Mouse (Mus musculus) kidney, postnatal 4 days (tissue): Measurements from ENCODE around the gene Olfr90.
"Not testable (repeated sequence)": the region's sequence is repeated elsewhere in the genome, so short reads cannot be mapped to it uniquely, and the experiment has no call there.

Source experiments
- DNase-seq, 2 experiments: peaks; one replicate each; pipeline ENCODE4 v3.0.0; 2021; ENCODE audit warnings: mixed read lengths in 2 of 2

Gene Olfr90

DNA sequence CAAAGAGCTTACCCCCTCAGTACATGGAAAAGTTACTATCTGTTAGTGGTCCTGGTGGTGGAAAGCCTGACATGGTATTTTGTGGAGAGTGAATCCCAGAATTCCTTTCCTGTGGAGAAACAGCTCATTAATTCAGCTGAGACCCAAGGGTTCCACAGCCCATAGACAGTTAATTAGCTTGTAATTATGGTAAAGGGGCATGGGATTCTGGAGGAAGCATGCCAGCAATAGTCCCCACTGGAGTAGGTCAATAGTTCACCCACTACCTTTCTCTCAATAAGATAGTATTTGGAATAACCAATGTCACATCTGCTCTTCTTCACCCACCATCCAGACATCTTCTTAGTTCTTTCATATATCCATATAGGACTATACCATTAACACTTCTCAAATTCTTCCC lies at the start of gene Olfr90:
TSS of gene Olfr90 (minus strand) at position 101 of the 400 bp plus-strand sequence.
- no peak for DNase-seq

DNA sequence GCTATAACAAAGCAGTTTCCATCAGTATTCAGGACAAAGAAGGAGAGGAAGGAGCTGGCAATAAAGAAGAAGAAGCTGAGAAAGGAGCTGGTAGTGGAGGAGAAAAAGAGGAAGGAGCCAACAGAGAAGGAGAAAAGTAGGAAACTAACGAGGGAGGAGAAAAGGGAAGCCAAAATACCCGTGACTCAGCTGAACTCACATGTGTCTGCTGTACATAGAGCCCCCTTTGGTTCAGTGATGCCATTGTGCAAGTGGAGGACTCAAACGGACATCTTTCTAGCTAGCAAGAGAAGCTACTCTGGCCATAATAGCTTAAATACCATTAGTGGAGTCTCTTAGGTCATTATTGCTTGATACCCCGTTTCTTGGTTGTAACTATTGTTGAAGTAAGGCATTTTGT lies 43.1 kb upstream of the Olfr90 start:
- not testable (repeated sequence) for DNase-seq

GRCm38 (mm10) chr17:37119988-37120387 lies 31.7 kb upstream of the Olfr90 start, which contains the start of gene Olfr92:
TSS of gene Olfr92 (minus strand) at chr17:37120088.
- no peak for DNase-seq

DNA sequence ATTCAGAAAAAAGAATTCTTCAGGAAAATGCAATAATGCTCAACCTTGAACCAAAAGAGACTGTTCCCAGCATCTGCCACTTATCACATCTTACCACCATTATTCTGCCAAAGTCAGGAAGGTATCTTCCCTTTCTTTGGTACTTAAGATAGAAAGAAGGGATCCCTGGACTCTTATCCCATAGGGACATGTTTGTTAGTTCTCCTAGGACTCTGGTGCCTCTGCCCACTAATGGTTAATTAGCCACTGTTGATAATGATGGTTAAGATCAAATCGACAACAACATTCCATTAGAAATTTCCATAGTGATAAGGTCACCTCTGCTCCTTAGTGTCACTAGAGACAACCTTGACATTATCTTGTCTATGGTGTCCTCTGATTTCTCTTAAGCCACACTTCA lies 9.9 kb upstream of the Olfr90 start, which contains the start of gene Olfr91:
TSS of gene Olfr91 (minus strand) at position 101 of the 400 bp plus-strand sequence.
- no peak for DNase-seq

GRCm38 (mm10) chr17:37093289-37093688 lies 5.0 kb upstream of the Olfr90 start:
- no peak for DNase-seq

DNA sequence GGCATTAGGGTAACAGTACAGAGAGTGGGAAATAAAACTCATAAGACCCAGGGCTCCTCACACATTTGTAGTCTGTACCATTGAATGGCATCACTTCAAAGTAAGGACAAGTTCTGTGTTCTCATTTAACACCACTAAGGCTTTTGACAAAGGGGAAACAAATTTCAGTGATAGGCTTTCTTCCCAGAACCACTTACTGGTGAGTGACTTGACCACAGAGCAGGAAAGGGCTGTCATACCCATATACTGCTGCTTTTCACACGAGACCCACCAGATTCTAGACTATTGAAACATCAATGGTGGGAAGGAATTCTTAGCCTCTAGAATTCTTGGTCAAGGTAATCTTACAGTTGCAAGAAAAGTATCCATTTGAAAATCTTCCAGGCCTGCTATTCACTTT lies 3.9 kb upstream of the Olfr90 start:
- DNase-seq: no peak

DNA sequence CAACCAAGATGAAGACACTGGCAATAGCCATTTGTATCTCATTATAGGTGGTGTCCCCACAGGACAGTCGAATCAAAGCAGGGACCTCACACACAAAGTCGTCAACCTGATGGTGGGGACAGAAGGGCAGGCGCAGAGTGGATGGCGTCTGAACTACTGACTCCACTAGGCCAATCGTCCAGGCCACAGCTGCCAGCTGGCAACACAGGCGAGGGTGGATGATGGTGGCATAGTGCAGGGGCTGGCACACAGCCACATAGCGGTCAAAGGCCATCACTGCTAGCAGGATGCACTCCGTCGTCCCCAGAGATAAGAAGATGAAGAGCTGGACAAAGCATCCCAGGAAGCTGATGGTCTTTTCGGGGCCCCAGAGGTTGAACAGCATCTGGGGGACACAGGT lies 2.8 kb downstream of the Olfr90 start:
- DNase-seq: no peak

GRCm38 (mm10) chr17:37084632-37085031 lies 3.7 kb downstream of the Olfr90 start:
- no peak for DNase-seq

DNA sequence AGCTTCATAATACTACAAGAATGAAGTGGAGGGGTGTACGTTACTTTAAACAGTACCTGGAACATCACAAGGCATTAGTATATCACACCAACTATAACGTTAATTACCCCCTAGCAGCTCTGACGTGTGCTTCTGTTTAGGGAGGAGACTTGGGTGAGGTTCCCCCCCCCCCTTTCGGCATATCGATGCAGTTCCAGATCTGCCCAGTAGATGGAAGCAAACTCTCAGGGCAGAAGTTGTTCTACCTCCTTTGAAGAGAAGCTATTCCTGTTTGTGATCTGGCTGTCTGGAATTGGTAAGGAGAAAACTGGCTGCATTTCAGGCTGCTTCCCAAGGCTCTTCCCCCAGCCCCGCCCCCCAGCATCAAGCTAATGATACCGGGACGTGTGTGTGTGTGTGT lies 5.0 kb downstream of the Olfr90 start:
- peak; percentile 67 to 70 for DNase-seq

GRCm38 (mm10) chr17:37081659-37082058 lies 6.6 kb downstream of the Olfr90 start:
- no peak for DNase-seq

GRCm38 (mm10) chr17:37080119-37080518 lies 8.2 kb downstream of the Olfr90 start:
- peak; percentile 56 to 61 for DNase-seq

- DNase-seq: no peak
Measured at GRCm38 (mm10) chr17:37078990-37079389, 9.3 kb downstream of the Olfr90 start.

DNA sequence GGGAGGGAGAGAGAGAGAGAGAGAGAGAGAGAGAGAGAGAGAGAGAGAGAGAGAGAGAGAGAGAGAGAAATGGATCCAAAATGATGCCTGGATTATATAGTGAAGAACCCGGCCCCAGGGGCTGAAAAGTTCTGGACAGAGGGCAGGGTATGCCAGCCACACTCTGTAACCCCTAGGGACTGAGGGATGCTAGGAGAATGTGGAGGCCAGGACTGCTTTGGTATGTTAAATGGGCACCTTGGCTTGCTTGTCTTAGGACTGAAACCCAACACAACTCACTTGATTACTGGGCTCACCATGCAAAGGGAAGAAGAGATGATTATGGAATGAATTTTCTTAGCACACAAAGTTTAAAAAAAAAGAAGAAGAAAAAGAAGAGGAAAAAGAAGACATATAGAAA lies 10.1 kb downstream of the Olfr90 start:
- no peak for DNase-seq

DNA sequence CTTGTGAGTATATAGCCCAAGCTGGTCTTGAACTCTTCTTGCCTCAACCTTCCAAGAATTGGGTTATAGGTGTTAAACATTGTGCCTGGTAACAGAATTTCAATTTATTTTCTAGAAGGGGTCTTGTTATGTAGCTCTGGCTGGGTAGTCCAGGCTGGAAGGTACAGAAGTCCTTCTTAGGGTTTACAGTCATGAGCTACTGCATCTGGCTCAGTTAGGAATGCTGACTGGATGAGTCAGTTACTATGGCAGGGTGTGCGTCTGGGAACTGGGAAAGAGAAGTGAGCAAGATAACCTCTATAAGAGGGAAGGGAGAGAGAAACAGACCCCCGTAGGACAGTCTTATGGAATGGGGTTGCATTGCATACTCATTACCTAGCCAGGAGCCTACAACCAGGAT lies 12.5 kb downstream of the Olfr90 start:
- no peak for DNase-seq

- DNase-seq: no peak
Measured at GRCm38 (mm10) chr17:37075181-37075580, 13.1 kb downstream of the Olfr90 start.

DNA sequence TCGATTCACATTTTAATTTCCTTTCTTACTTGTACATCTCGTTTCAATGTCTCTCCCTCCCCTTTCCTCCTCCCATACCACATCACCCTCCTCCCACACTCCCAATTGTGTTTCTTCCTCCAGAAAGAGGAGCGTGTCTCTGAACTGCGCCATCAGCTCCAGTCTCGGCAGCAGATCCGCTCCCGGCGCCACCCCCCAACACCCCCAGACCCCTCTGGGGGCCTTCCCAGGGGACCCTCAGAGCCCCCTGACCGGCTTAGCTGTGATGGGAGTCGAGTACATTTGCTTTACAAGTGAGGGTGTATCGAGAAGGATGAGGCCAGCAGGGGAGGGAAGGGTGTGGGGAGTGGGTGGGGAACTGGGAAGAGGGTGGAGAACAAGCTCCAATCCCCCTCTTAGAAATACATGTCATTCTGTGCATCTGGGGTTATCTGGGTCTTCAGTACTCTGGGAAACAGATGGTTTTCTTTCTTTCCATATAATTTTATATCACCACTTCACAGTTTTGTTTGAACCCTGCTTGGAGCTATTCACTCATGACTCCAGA lies 15.5 kb downstream of the Olfr90 start:
- no peak for DNase-seq

DNA sequence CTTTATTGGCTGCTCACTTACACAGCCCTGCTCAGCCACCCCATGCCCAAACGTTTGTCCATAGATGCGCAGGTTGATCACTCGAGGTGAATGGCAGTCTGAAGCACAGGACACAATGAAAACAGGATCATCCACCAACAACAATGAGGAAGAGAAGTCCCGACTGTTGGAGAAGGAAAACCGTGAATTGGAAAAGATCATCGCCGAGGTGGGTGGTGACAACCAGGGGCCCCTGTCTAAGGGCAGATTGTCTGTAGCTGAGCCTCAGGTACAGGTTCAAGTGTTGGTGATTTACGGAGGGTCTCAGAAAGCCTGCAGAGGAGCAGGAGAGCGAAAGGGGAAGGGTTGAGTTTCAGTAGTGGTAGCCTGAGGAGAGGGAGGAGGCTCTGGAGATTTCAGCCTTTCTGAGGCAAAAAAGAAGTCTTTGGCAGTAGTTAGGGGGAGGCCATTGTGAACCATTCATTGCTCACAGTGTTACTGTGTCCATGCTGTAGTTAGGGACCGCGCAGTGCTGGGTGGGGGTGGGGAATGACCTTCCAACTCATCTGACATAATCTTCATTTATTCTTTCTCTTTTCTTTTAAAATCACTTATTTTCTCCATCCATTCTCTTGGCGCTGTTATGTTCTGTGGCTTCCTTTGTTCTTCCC lies 16.1 kb downstream of the Olfr90 start:
- DNase-seq: no peak

DNA sequence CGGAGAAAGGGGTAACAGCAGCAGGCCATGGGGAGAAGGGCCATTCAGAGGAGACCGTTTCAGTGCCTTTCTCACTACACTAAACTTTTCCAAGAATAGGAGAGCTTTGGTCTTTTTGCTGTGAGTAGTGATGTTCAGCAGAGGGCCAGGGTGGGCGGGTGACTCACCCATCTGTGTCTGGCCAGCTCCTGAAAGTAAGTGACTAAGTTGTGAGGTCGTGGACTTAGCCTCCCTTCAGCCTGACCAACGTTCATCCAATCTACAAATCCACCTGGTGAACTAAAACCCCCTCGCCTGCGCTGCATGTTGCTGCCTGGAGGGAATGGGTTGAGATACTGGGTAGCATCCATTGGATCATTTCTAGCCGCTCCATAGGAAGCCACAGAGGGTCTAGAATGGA lies 18.2 kb downstream of the Olfr90 start:
- DNase-seq: no peak

DNA sequence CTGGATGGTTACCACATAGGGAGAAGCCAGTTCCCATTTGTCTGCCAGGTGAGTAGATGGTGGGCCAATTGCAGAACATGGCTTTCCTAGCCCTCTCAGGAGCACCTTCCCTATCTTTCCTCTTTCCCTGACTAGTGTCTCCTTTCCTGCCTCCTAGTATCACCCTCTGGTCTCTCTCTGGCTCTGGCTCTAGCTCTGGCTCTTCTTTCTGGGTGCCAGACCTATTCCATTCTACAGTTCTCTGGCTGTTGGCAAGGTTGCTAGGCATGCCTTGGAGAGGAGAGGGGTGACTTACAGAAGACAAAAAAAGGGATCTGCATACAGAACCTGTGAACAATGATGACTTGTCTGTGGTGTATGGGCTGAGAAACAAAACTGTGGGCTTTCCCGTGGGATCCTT lies 20.4 kb downstream of the Olfr90 start:
- no peak for DNase-seq

- no peak for DNase-seq
Measured at GRCm38 (mm10) chr17:37065993-37066392, 22.3 kb downstream of the Olfr90 start.

DNA sequence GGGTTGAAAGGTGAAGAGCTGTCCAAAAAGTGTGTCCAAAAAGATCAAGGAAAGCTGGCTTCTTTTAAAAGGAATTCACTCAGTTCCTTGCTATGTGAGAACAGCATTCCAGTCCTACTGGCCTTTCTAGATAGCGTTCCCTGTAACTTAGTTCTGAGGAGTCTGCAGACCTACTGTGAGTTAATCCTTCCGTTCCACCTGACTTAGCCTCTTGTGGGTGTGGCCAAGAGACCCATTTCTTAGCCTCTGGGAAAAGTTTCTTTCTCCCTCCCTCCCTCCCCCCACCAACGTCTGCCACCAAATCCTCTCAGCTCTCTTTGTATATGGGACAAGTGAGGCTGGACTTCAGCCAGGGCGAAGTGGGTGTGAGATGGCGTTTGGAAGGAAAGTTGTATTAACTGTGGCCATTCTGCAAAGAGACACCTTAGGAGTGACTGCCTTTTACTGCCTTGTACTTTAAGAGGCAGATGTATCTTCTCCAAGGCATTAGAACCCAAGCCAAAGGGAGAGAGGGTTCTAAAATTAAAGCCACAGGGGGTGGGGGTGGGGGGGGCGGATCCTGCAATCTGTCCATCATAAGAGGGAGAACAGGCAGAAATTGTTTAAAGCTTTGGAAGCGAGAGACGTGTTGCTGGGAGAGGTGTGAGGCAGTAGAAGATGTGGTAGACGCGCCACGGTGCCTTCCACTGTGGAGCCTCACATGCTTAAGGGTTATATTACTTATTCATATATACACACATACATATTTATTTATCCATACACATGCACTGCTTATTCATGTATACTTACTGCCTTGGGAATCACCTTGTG lies 24.4 kb downstream of the Olfr90 start:
- DNase-seq: no peak

DNA sequence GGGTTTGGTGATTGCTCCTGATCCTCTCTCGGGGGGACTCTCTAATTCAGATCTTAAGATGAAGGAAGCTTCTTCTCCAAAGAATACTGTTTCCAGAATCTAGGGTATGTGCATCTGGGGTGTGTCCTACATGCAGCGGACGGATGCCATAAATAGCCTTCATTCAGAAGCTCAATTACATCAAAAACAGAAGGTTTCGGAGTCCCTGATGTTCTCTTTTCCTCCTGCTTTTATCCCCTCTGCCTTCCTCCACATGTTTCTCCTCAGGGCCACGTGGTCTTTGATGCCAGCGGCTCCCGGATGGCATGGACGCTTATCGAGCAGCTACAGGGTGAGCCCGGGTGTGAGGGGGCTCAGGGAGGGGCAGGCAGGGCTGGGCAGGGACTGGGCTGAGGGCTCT lies 25.2 kb downstream of the Olfr90 start:
- no peak for DNase-seq

- no peak for DNase-seq
Measured at GRCm38 (mm10) chr17:37062101-37062641, 26.1 kb downstream of the Olfr90 start.

DNA sequence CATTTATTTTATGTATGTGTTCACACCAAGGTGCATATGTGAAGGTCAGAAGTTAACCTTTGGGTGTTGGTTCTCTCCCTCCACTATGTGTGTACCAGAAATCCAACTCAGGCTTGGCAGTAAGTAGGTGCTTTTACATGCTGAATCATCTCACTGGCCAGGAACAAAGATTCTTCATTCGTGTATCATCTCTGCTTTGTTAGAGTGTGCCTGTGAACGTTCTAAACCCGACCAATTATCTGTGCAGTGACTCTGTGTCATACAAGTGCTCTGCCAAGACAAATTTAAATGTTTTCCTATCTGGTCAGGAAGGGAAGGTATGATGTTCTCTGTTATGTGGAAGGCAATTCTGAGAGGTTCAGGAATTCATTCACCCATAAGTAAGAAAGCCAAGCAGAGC lies 26.9 kb downstream of the Olfr90 start:
- no peak for DNase-seq
